Mouse (Mus musculus) liver, embryonic 16.5 days (tissue): ENCODE measurements around the gene Cpne6. TPM values are rescaled to one million over a fixed set of nuclear protein-coding genes. Genes with fewer than 3 reads are reported as not detected.

ENCODE experiments used
- ATAC-seq: fragments of 200-750 bp; cut with Nextera tagmentation; 2 replicates; pipeline ENCODE4 v1.8.0; 2017; ENCODE audit warnings: low read depth, mild to moderate bottlenecking, moderate number of reproducible peaks, moderate library complexity
- H3K27ac ChIP-seq: fragments of 300-500 bp; sonication (generic); 2 replicates; pipeline ENCODE4 v1.5.1; 2014; ENCODE audit warnings: mild to moderate bottlenecking, low read length
- H3K27me3 ChIP-seq: fragments of 300-500 bp; sonication (generic); 2 replicates; pipeline ENCODE4 v1.6.1; 2014; ENCODE audit warnings: low read depth, low read length, mixed read lengths; ENCODE audit not compliant: control insufficient read depth, insufficient read depth
- H3K36me3 ChIP-seq: fragments of 300-500 bp; sonication (generic); 2 replicates; pipeline ENCODE4 v1.6.1; 2014; ENCODE audit warnings: mild to moderate bottlenecking; ENCODE audit not compliant: control insufficient read depth, insufficient read depth
- H3K4me1 ChIP-seq: fragments of 300-500 bp; sonication (generic); 2 replicates; pipeline ENCODE4 v1.6.1; 2014; ENCODE audit warnings: low read depth, low read length, mixed read lengths; ENCODE audit not compliant: control insufficient read depth
- H3K4me2 ChIP-seq: fragments of 300-500 bp; sonication (generic); 2 replicates; pipeline ENCODE4 v1.6.1; 2014; ENCODE audit warnings: low read depth, low read length, mixed read lengths
- H3K4me3 ChIP-seq: fragments of 300-500 bp; sonication (generic); 2 replicates; pipeline ENCODE4 v1.5.1; 2014; ENCODE audit warnings: low read depth, mild to moderate bottlenecking, low read length
- H3K9ac ChIP-seq: fragments of 300-500 bp; sonication (generic); 2 replicates; pipeline ENCODE4 v1.6.1; 2014; ENCODE audit warnings: low read depth, low read length
- H3K9me3 ChIP-seq: fragments of 300-500 bp; sonication (generic); replicated peaks from 2 replicates; pipeline ENCODE4 v1.6.1; 2016; ENCODE audit warnings: low read length; ENCODE audit not compliant: control insufficient read depth
- WGBS: fragments of 180-500 bp; shearing (Covaris S2); extraction: QIAGEN DNeasy Blood & Tissue Kit; methylation state at CpG from one replicate; pipeline ENCODE4 v1.1.7; 2014; ENCODE audit not compliant: insufficient replicate concordance; 5-methylcytosine and 5-hydroxymethylcytosine counted together
- polyA plus RNA-seq: library from polyadenylated mRNA; unstranded; fragments of >200 nt; fragmentation: Nextera tagmentation; extraction: Ambion mirVana; gene quantifications from 2 replicates; pipeline ENCODE4 v1.2.1, GENCODE M21; 2015

The Cpne6 gene
- polyA plus RNA-seq, 1 experiment from 2014 or later, result not detected

- Histone ChIP-seq H3K4me3 (no peak overlapping the region), H3K36me3 (no peaks in the 10 kb centered on the region), H3K9me3 (no peaks in the 10 kb centered on the region), H3K27ac (peak overlapping the region; percentile 83), H3K27me3 (no peaks in the 10 kb centered on the region), H3K9ac (no peak overlapping the region; the same call in 1 of the 2 replicates), H3K4me1 (peaks cover 47% of the 10 kb centered on the region), H3K4me2 (no peak overlapping the region)
- 13% methylated on average over 5 of the region's 5 CpGs for WGBS
- ATAC-seq, result no peak
Measured at GRCm38 (mm10) chr14:55557003-55557402, 46.8 kb downstream of the Cpne6 start.

DNA sequence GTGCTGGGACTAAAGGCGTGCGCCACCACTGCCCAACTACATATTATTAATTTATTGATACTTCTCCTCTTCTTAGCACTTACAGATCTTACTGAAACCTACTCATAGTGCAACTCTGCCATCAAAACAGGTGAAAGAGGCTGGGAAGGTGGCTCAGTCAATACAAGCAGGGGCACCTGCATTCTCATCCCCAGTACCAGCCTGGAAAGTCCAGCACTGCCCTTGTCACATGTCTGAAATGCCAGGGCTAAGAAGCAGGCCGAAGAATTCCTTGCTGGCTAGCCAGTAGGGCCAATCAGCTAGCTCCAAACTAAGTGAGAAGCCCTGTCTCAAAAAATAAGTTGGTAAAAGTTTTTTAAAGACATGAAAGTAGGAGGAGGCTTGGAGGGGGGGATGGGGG, 47.3 kb downstream of the Cpne6 start:
- 76% methylated on average over 3 of the region's 3 CpGs for WGBS
- no peak overlapping the region for H3K4me2 ChIP-seq
- no peak for ATAC-seq

GRCm38 (mm10) chr14:55558740-55559448, 48.6 kb downstream of the Cpne6 start:
- peaks cover 47% of the 10 kb centered on the region for H3K4me1 ChIP-seq
- H3K4me3 ChIP-seq, result peak overlapping the region; percentile 78
- no peaks in the 10 kb centered on the region for H3K36me3 ChIP-seq
- no peaks in the 10 kb centered on the region for H3K9me3 ChIP-seq
- peak overlapping the region; percentile 100 for H3K27ac ChIP-seq
- no peaks in the 10 kb centered on the region for H3K27me3 ChIP-seq
- whole genome bisulfite sequencing, result 31% methylated on average over 6 of the region's 6 CpGs
- peak overlapping the region; percentile 89 for H3K4me2 ChIP-seq
- ATAC-seq, result peak; percentile 20
- H3K9ac ChIP-seq, result peak overlapping the region; percentile 90; the same call in 1 of the 2 replicates

More for the DNA sequence above, 47.3 kb downstream of the Cpne6 start:
- H3K9me3 ChIP-seq, result no peaks in the 10 kb centered on the region
- peak overlapping the region; percentile 83 for H3K27ac ChIP-seq
- peak overlapping the region; percentile 10; the same call in 1 of the 2 replicates for H3K9ac ChIP-seq
- H3K4me3 ChIP-seq, result no peak overlapping the region
- peaks cover 47% of the 10 kb centered on the region for H3K4me1 ChIP-seq
- no peaks in the 10 kb centered on the region for H3K27me3 ChIP-seq
- no peaks in the 10 kb centered on the region for H3K36me3 ChIP-seq

- H3K27ac ChIP-seq, result peak within 1 kb of the TSS; percentile 100
- whole genome bisulfite sequencing, result under 1% methylated on average over 27 of the region's 27 CpGs
- peak within 1 kb of the TSS; percentile 78 for H3K4me3 ChIP-seq
- peak; percentile 76 for ATAC-seq
- peaks cover 43% of the 10 kb centered on the region for H3K4me1 ChIP-seq
- H3K36me3 ChIP-seq, result peaks cover 7% of the 10 kb centered on the region
- H3K4me2 ChIP-seq, result peak within 1 kb of the TSS; percentile 89
- H3K9ac ChIP-seq, result peak within 1 kb of the TSS; percentile 90
- no peaks in the 10 kb centered on the region for H3K9me3 ChIP-seq
- no peaks in the 10 kb centered on the region for H3K27me3 ChIP-seq
Measured at GRCm38 (mm10) chr14:55559799-55560201, 49.6 kb downstream of the Cpne6 start, which contains the start of gene Dcaf11. Dcaf11 (plus strand) TSS chr14:55560006.

GRCm38 (mm10) chr14:55560202-55561073, 50.2 kb downstream of the Cpne6 start, which contains the start of gene A730061H03Rik:
A730061H03Rik (minus strand) TSS chr14:55560406.
- peak; percentile 87 for ATAC-seq
- H3K27ac ChIP-seq, result peak within 1 kb of the TSS; percentile 100
- H3K4me1 ChIP-seq, result peaks cover 43% of the 10 kb centered on the region
- H3K27me3 ChIP-seq, result no peaks in the 10 kb centered on the region
- peak within 1 kb of the TSS; percentile 89 for H3K4me2 ChIP-seq
- peak within 1 kb of the TSS; percentile 90 for H3K9ac ChIP-seq
- H3K9me3 ChIP-seq, result no peaks in the 10 kb centered on the region
- WGBS, result under 1% methylated on average over 51 of the region's 51 CpGs
- H3K4me3 ChIP-seq, result peak within 1 kb of the TSS; percentile 78
- peaks cover 13% of the 10 kb centered on the region for H3K36me3 ChIP-seq

- no peak for ATAC-seq
Measured at GRCm38 (mm10) chr14:55561860-55562259, 51.6 kb downstream of the Cpne6 start.

GRCm38 (mm10) chr14:55563249-55563648, 53.0 kb downstream of the Cpne6 start:
- no peaks in the 10 kb centered on the region for H3K9me3 ChIP-seq
- H3K9ac ChIP-seq, result no peak overlapping the region
- H3K36me3 ChIP-seq, result peaks cover 35% of the 10 kb centered on the region
- H3K4me1 ChIP-seq, result peaks cover 18% of the 10 kb centered on the region
- H3K4me2 ChIP-seq, result no peak overlapping the region
- WGBS, result 76% methylated on average over 11 of the region's 11 CpGs
- no peaks in the 10 kb centered on the region for H3K27me3 ChIP-seq
- no peak overlapping the region for H3K4me3 ChIP-seq
- H3K27ac ChIP-seq, result no peak overlapping the region
- ATAC-seq, result no peak

More at GRCm38 (mm10) chr14:55561860-55562259, 51.6 kb downstream of the Cpne6 start:
- WGBS, result 84% methylated on average over 10 of the region's 10 CpGs
- peak overlapping the region; percentile 46; the same call in 1 of the 2 replicates for H3K9ac ChIP-seq
- no peaks in the 10 kb centered on the region for H3K9me3 ChIP-seq
- H3K4me1 ChIP-seq, result peaks cover 32% of the 10 kb centered on the region
- peaks cover 27% of the 10 kb centered on the region for H3K36me3 ChIP-seq
- H3K4me3 ChIP-seq, result peak overlapping the region; percentile 78
- H3K27ac ChIP-seq, result no peak overlapping the region
- peak overlapping the region; percentile 89 for H3K4me2 ChIP-seq
- no peaks in the 10 kb centered on the region for H3K27me3 ChIP-seq

GRCm38 (mm10) chr14:55565748-55566147, 55.5 kb downstream of the Cpne6 start:
- peaks cover 12% of the 10 kb centered on the region for H3K4me1 ChIP-seq
- no peak overlapping the region for H3K4me2 ChIP-seq
- H3K27ac ChIP-seq, result no peak overlapping the region
- H3K4me3 ChIP-seq, result no peak overlapping the region
- no peak for ATAC-seq
- no peak overlapping the region for H3K9ac ChIP-seq
- peaks cover 45% of the 10 kb centered on the region for H3K36me3 ChIP-seq
- H3K27me3 ChIP-seq, result no peaks in the 10 kb centered on the region
- no peaks in the 10 kb centered on the region for H3K9me3 ChIP-seq
- WGBS, result 71% methylated on average over 3 of the region's 3 CpGs
